8 mouse cellular contexts compared by ENCODE assay signal in genomic region chr15:79658531-79659375, GRCm38 (mm10). TPM values are rescaled to one million over a fixed set of nuclear protein-coding genes. Genes with fewer than 3 reads are reported as not detected.
DNase-seq lines count a peak whose midpoint lies in the region; ATAC-seq and TF ChIP-seq lines count a peak whose summit lies in the region.

Gene Fam227a, minus strand, starts transcription at chr15:79658956.
Gene Cby1, plus strand, starts transcription at chr15:79659199.

- peak; percentile 88 for ATAC-seq in forebrain, embryonic 15.5 days (replicated peaks)
- ATAC-seq in lung, embryonic 14.5 days (ENCODE audit: insufficient read depth): peak; percentile 87

- peak within 1 kb of the TSS; percentile 98 for H3K27ac ChIP-seq in forebrain, embryonic 15.5 days (replicated peaks)
- H3K27ac ChIP-seq in layer of hippocampus, adult 2 months: peak within 1 kb of the TSS; percentile 100
- peak within 1 kb of the TSS; percentile 95 for H3K27ac ChIP-seq in lung, embryonic 14.5 days (ENCODE audit: low read depth)
- peak within 1 kb of the TSS; percentile 99 for H3K27ac ChIP-seq in olfactory bulb, adult 2 months (ENCODE audit: insufficient read depth, low read depth, low read length)
- peak within 1 kb of the TSS; percentile 66; the same call in 1 of the 2 replicates for H3K27ac ChIP-seq in thymus, adult 2 months (ENCODE audit: control insufficient read depth, insufficient read depth, low read length)

- H3K4me2 ChIP-seq in forebrain, embryonic 15.5 days (replicated peaks): peak within 1 kb of the TSS; percentile 59
- H3K4me2 ChIP-seq in lung, embryonic 14.5 days: peak within 1 kb of the TSS; percentile 97

- under 1% methylated on average over 55 of the region's 55 CpGs for WGBS in forebrain, embryonic 15.5 days
- WGBS in lung, embryonic 14.5 days: under 1% methylated on average over 55 of the region's 55 CpGs
- 1% methylated on average over 55 of the region's 55 CpGs for WGBS in olfactory bulb, adult 2 months
- under 1% methylated on average over 55 of the region's 55 CpGs for WGBS in thymus, adult 2 months

- intact Hi-C loops in heart, postnatal 36 days (cut with DNase I): loop anchor here (2.0 to 10.0 kb wide), 3 partner anchors 28 to 106 kb away; partner anchors contain the start of gene Josd1

- H3K4me3 ChIP-seq in forebrain, embryonic 15.5 days: peak within 1 kb of the TSS; percentile 66
- H3K4me3 ChIP-seq in layer of hippocampus, adult 2 months: peak within 1 kb of the TSS; percentile 87
- peak within 1 kb of the TSS; percentile 73 for H3K4me3 ChIP-seq in lung, embryonic 14.5 days (ENCODE audit: low read depth, low read length)
- peak within 1 kb of the TSS; percentile 69 for H3K4me3 ChIP-seq in olfactory bulb, adult 2 months (ENCODE audit: insufficient read depth, low read depth, low read length)
- H3K4me3 ChIP-seq in thymus, adult 2 months (ENCODE audit: control insufficient read depth, insufficient read depth, low read length): peak within 1 kb of the TSS; percentile 85

- peak; percentile 84 for TF ChIP-seq POLR2A in olfactory bulb, adult 2 months (IDR thresholded peaks at IDR 0.05; ENCODE audit: insufficient read depth, low read depth, low read length)
- peak; percentile 77 for TF ChIP-seq POLR2A in thymus, adult 2 months (IDR thresholded peaks at IDR 0.05; ENCODE audit: control insufficient read depth, extremely low read depth, insufficient read depth, low read length, poor library complexity)

- no peaks in the 10 kb centered on the region for H3K9me3 ChIP-seq in forebrain, embryonic 15.5 days
- H3K9me3 ChIP-seq in lung, embryonic 14.5 days (ENCODE audit: low read depth, low read length): no peaks in the 10 kb centered on the region

- peak; percentile 93 for DNase-seq in ES-CJ7 (ENCODE audit: low read depth, low spot score)
- DNase-seq in cerebellum, adult 11 months: peak; percentile 94
- peak; percentile 96 to 98 for DNase-seq in heart, postnatal 36 days
- DNase-seq in layer of hippocampus, adult 2 months (ENCODE audit: low spot score in 2 of 2): peak; percentile 92 to 95
- peak; percentile 97 for DNase-seq in lung, embryonic 14.5 days
- DNase-seq in thymus, adult 2 months: peak; percentile 92

- peaks cover 8% of the 10 kb centered on the region; the same call in 1 of the 2 replicates for H3K36me3 ChIP-seq in forebrain, embryonic 15.5 days
- peaks cover 8% of the 10 kb centered on the region; the same call in 1 of the 2 replicates for H3K36me3 ChIP-seq in lung, embryonic 14.5 days (ENCODE audit: insufficient read depth)
- H3K36me3 ChIP-seq in thymus, adult 2 months (ENCODE audit: control insufficient read depth, insufficient read depth, low read length): no peaks in the 10 kb centered on the region

- peak within 1 kb of the TSS; percentile 96 for H3K9ac ChIP-seq in forebrain, embryonic 15.5 days (replicated peaks)
- H3K9ac ChIP-seq in lung, embryonic 14.5 days: peak within 1 kb of the TSS; percentile 71

- no peaks in the 10 kb centered on the region for H3K27me3 ChIP-seq in forebrain, embryonic 15.5 days
- no peaks in the 10 kb centered on the region for H3K27me3 ChIP-seq in lung, embryonic 14.5 days (ENCODE audit: insufficient read depth, low read length)
- H3K27me3 ChIP-seq in thymus, adult 2 months (ENCODE audit: control insufficient read depth, insufficient read depth, low read length): no peaks in the 10 kb centered on the region

- TF ChIP-seq CTCF in layer of hippocampus, adult 2 months (conservative IDR thresholded peaks at IDR 0.05): no peak
- TF ChIP-seq CTCF in lung, embryonic 14.5 days (IDR thresholded peaks at IDR 0.05; ENCODE audit: low read depth): no peak
- no peak for TF ChIP-seq CTCF in olfactory bulb, adult 2 months (IDR thresholded peaks at IDR 0.05; ENCODE audit: insufficient read depth, low read depth, low read length)
- TF ChIP-seq CTCF in thymus, adult 2 months (IDR thresholded peaks at IDR 0.05; ENCODE audit: borderline replicate concordance, control insufficient read depth, extremely low read depth, insufficient read depth, low read length, poor library complexity): 0 out of 2 replicates have a peak, but pooled peaks have one; percentile 44

- H3K4me1 ChIP-seq in forebrain, embryonic 15.5 days: peaks cover 14% of the 10 kb centered on the region
- peaks cover 5% of the 10 kb centered on the region; the same call in 1 of the 2 replicates for H3K4me1 ChIP-seq in lung, embryonic 14.5 days (ENCODE audit: insufficient read depth)
- H3K4me1 ChIP-seq in olfactory bulb, adult 2 months (ENCODE audit: control insufficient read depth, insufficient read depth, low read length): peaks cover 14% of the 10 kb centered on the region
- peaks cover 10% of the 10 kb centered on the region for H3K4me1 ChIP-seq in thymus, adult 2 months (replicated peaks; ENCODE audit: control insufficient read depth, insufficient read depth, low read length)

RNA-seq across cellular contexts. Expression of gene Fam227a, which starts in this region (rescaled TPM):
- polyA plus RNA-seq in forebrain, embryonic 15.5 days (2015; fragmentation: Nextera tagmentation; extraction: Ambion mirVana): 4.7 and 5.2 TPM in 2 replicates
- 1 to 10 TPM in 1 of 2 experiments, under 1 TPM in 1; 0.78 to 1.7 TPM for total RNA-seq in heart, postnatal 36 days (2021)
- total RNA-seq in layer of hippocampus, adult 2 months (2021): 10 to 100 TPM; 12.3 to 13.1 TPM
- polyA plus RNA-seq in lung, embryonic 14.5 days (2014; fragmentation: Nextera tagmentation; extraction: Ambion mirVana): 1.4 and 1.5 TPM in 2 replicates
- polyA plus RNA-seq in olfactory bulb, adult 2 months (2012; ENCODE audit: insufficient read depth, insufficient read length, low replicate concordance, missing spikeins): not detected in 2 replicates
- 1.0 and 1.2 TPM in 2 replicates for polyA plus RNA-seq in thymus, adult 2 months (2012; rRNA removed)

RNA-seq across cellular contexts. Expression of gene Cby1, which starts in this region (rescaled TPM):
- polyA plus RNA-seq in forebrain, embryonic 15.5 days (2015; fragmentation: Nextera tagmentation; extraction: Ambion mirVana): 116 and 124 TPM in 2 replicates
- total RNA-seq in heart, postnatal 36 days (2021): 10 to 100 TPM; 21.3 to 23.5 TPM
- 10 to 100 TPM; 39.5 to 45.4 TPM for total RNA-seq in layer of hippocampus, adult 2 months (2021)
- 51.2 and 52.8 TPM in 2 replicates for polyA plus RNA-seq in lung, embryonic 14.5 days (2014; fragmentation: Nextera tagmentation; extraction: Ambion mirVana)
- not detected in 2 replicates for polyA plus RNA-seq in olfactory bulb, adult 2 months (2012; ENCODE audit: insufficient read depth, insufficient read length, low replicate concordance, missing spikeins)
- 16.0 and 17.9 TPM in 2 replicates for polyA plus RNA-seq in thymus, adult 2 months (2012; rRNA removed)

Comparison
In these comparisons a context has a peak if more than half of its experiments do, and no peak if none do; other contexts are left out.
1. Peak in every context shown above with its lines: DNase-seq, ATAC-seq, H3K4me3 ChIP-seq and H3K27ac ChIP-seq.
2. RNA of gene Fam227a (total RNA-seq): 12.3 to 13.1 TPM in layer of hippocampus, adult 2 months; 0.78 to 1.7 TPM in heart, postnatal 36 days; every median in the first group is over 4 times any median in the second.
3. RNA of gene Cby1 (polyA plus RNA-seq): 116 to 124 TPM in forebrain, embryonic 15.5 days, 51.2 to 52.8 TPM in lung, embryonic 14.5 days and 16.0 to 17.9 TPM in thymus, adult 2 months; not detected in olfactory bulb, adult 2 months; every median in the first group is over 10 times any median in the second.